Mouse (Mus musculus) adrenal gland, adult (tissue): Measurements from ENCODE around the gene Iqsec1.
A peak's percentile ranks its signal among the peaks of the same experiment; 100 is the strongest.

Experiments used
- DNase-seq, 2 experiments: peaks; one replicate each; pipeline ENCODE4 v3.0.0; 2022 to 2023; ENCODE audit warnings: low spot score in 1 of 2; ENCODE audit not compliant: inconsistent age in 2 of 2

The Iqsec1 gene

GRCm38 (mm10) chr6:90683831-90684532 is 304.5 kb downstream of the Iqsec1 start:
- no peak for DNase-seq

- DNase-seq = peak in 1 of 2 experiments; percentile 45
Measured at GRCm38 (mm10) chr6:90680401-90680800, 308.1 kb downstream of the Iqsec1 start.

DNA sequence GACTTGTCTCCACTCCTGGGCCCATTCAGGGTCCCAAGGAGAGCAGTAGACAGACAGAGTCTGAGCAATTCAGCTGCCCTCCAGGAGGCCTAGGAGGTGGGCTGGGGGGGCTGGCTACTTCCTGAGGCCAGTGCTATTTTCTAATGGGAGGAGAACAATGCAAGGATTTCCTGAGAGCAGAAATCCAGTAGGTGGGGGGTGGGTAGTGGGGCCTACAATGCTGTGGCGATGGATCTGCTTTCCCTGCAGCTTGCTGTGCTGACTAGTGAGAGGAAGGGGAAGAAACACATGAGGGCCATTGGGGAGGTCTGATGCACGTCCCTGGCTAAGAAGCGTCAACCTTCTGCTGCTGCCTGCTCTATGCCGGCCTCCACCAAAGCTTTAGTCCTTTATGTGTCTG is 309.7 kb downstream of the Iqsec1 start:
- peak in 1 of 2 experiments; percentile 52 for DNase-seq

- DNase-seq = no peak
Measured at GRCm38 (mm10) chr6:90668693-90669092, 319.8 kb downstream of the Iqsec1 start.

DNA sequence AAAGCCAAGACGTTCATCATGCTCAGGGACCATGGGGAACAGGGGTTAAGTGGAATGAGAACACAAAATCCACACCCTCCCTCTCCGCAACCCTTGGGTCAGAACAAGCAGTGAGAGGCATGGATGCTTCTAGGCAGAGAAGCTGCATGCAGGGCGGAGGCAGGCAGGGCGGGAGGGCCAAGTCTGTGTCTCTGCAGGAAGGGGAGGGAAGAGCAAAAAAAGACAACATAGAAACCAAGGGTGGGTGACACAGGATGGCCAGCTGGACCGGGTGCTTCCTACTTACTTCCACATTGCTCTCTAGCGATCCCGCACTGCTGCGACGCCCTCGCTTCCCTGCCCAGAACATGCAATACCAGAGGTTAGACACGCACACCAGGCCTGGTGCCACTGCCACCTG is 324.7 kb downstream of the Iqsec1 start:
- peak; percentile 23 to 42 for DNase-seq

DNA sequence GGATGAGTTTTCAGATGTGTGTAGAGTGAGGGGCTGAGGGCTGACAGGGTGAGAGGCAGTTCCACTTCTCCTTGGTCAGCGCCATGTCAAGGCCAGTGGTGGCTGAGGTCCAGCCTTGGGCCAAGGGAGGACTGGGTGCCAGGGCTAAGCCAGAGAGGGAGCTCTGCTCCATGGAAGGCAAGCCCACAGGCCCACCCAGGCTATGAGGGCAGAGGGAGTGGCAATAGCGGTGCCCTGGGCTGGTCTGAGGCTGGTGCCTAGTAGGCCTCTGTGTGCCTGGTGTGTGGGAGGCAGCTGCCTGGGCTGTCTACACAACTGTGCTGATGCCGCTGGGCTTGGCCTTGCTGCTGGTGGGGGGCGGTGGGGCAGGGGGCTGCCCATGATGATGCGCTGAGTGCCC is 326.3 kb downstream of the Iqsec1 start:
- DNase-seq = peak; percentile 40 to 68

GRCm38 (mm10) chr6:90661029-90661399 is 327.5 kb downstream of the Iqsec1 start:
- peak; percentile 18 to 43 for DNase-seq

GRCm38 (mm10) chr6:90660398-90661028 is 328.0 kb downstream of the Iqsec1 start:
- peak; percentile 31 to 62 for DNase-seq

GRCm38 (mm10) chr6:90659913-90660312 is 328.6 kb downstream of the Iqsec1 start:
- DNase-seq = no peak

DNA sequence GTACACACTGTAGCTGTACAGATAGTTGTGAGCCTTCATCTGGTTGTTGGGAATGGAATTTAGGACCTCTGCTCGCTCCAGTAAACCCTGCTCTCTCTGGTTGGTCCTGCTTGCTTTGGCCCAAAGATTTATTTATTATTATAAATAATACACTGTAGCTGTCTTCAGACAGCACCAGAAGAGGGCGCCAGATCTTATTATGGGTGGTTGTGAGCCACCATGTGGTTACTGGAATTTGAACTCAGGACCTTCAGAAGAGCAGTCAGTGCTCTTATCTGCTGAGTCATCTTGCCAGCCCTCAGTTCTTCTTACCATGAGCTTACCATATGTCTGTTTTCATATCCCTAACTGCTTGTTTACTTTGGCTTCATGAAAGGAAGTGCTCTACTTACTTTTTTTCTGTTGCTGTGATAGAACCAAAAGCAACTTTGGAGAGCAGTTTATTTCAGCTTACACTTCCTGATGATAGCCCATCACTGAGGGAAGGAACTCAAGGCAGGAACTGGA is 332.1 kb downstream of the Iqsec1 start:
- peak; percentile 27 to 68 for DNase-seq

GRCm38 (mm10) chr6:90653736-90654135 is 334.7 kb downstream of the Iqsec1 start:
- peak; percentile 54 to 88 for DNase-seq

- no peak for DNase-seq
Measured at GRCm38 (mm10) chr6:90650634-90651033, 337.9 kb downstream of the Iqsec1 start.

DNA sequence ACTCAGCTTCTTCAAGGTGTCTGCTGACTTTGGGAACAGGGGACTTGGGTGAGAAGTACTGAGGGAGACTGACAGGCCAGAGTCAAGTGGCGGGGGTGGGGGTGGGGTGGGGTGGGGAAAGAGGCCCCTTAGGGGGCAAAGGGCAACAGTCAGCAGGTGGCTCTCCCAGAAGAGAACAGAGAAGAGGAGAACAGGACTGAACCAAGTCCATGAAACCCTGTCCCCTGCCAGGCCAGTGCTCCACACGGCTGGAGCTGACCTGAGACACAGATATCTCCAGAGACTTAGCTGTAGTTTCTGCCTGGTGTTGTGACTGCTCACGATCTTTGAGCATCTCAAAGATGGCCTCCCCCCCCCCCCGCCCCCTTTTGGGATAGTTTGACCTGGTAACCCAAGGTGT is 339.2 kb downstream of the Iqsec1 start:
- no peak for DNase-seq

- no peak for DNase-seq
Measured at GRCm38 (mm10) chr6:90648391-90648790, 340.1 kb downstream of the Iqsec1 start.

- DNase-seq = no peak
Measured at GRCm38 (mm10) chr6:90644965-90645364, 343.5 kb downstream of the Iqsec1 start.

- no peak for DNase-seq
Measured at GRCm38 (mm10) chr6:90643057-90643456, 345.4 kb downstream of the Iqsec1 start.

- DNase-seq = no peak
Measured at GRCm38 (mm10) chr6:90635611-90636010, 352.9 kb downstream of the Iqsec1 start.

GRCm38 (mm10) chr6:90635081-90635480 is 353.4 kb downstream of the Iqsec1 start:
- DNase-seq = no peak

GRCm38 (mm10) chr6:90632526-90632925 is 356.0 kb downstream of the Iqsec1 start:
- DNase-seq = peak in 1 of 2 experiments; percentile 31

GRCm38 (mm10) chr6:90630427-90630826 is 358.1 kb downstream of the Iqsec1 start:
- DNase-seq = no peak

- no peak for DNase-seq
Measured at GRCm38 (mm10) chr6:90629506-90629905, 359.0 kb downstream of the Iqsec1 start.

- DNase-seq = no peak
Measured at GRCm38 (mm10) chr6:90627556-90627955, 360.9 kb downstream of the Iqsec1 start.
